Mouse (Mus musculus) MEL (cell line): ENCODE data around the gene Casz1.

ENCODE experiments used
- CTCF ChIP-seq, 3 experiments: IDR thresholded peaks in 2 of 3; conservative IDR thresholded peaks in 1 of 3; 2 replicates each; pipeline ENCODE4 v1.5.1; 2011 to 2012; ENCODE audit warnings: low read length in 3 of 3, low read depth in 2 of 3, mild to moderate bottlenecking in 2 of 3, improper control_type of control experiment in 1 of 3, inconsistent platforms in 1 of 3, mixed read lengths in 1 of 3, moderate library complexity in 1 of 3; ENCODE audit not compliant: control insufficient read depth in 1 of 3, insufficient read depth in 1 of 3, poor library complexity in 1 of 3, severe bottlenecking in 1 of 3
- HCFC1 ChIP-seq: IDR thresholded peaks from 2 replicates; pipeline ENCODE4 v1.6.1; 2012; ENCODE audit warnings: low read depth, mild to moderate bottlenecking, inconsistent platforms, low read length, improper control_type of control experiment, moderate library complexity
- JUND ChIP-seq: IDR thresholded peaks from 2 replicates; pipeline ENCODE4 v1.6.1; 2011; ENCODE audit warnings: low read depth, mild to moderate bottlenecking, improper control_type of control experiment, low read length
- MAZ ChIP-seq: IDR thresholded peaks from 2 replicates; pipeline ENCODE4 v1.6.1; 2012; ENCODE audit warnings: low read depth, mild to moderate bottlenecking, inconsistent platforms, low read length, improper control_type of control experiment
- NELFE ChIP-seq: IDR thresholded peaks from 2 replicates; pipeline ENCODE4 v1.6.1; 2011; ENCODE audit warnings: low read depth, low read length, improper control_type of control experiment
- POLR2A ChIP-seq, 2 experiments: IDR thresholded peaks; 2 replicates each; pipeline ENCODE4 v1.6.1; 2011 to 2012; ENCODE audit warnings: low read length in 2 of 2, mild to moderate bottlenecking in 2 of 2, control low read depth in 1 of 2, improper control_type of control experiment in 1 of 2, low read depth in 1 of 2, moderate library complexity in 1 of 2; ENCODE audit not compliant: control insufficient read depth in 1 of 2, insufficient read depth in 1 of 2, poor library complexity in 1 of 2
- POLR2AphosphoS2 ChIP-seq: IDR thresholded peaks from 2 replicates; pipeline ENCODE4 v1.6.1; 2011; ENCODE audit warnings: low read length, improper control_type of control experiment
- RCOR1 ChIP-seq: IDR thresholded peaks from 2 replicates; pipeline ENCODE4 v1.6.1; 2012; ENCODE audit warnings: low read depth, mild to moderate bottlenecking, inconsistent platforms, low read length, improper control_type of control experiment
- SMC3 ChIP-seq: IDR thresholded peaks from 2 replicates; pipeline ENCODE4 v1.6.1; 2011; ENCODE audit warnings: low read depth, low read length, improper control_type of control experiment
- ZC3H11A ChIP-seq: IDR thresholded peaks from 2 replicates; pipeline ENCODE4 v1.6.1; 2012; ENCODE audit warnings: low read depth, mild to moderate bottlenecking, inconsistent platforms, low read length, improper control_type of control experiment
- ZNF384 ChIP-seq: IDR thresholded peaks from 2 replicates; pipeline ENCODE4 v1.6.1; 2012; ENCODE audit warnings: low read depth, mild to moderate bottlenecking, inconsistent platforms, low read length, improper control_type of control experiment

GRCm38 (mm10) chr4:148833245-148833990 is 29.2 kb downstream of the Casz1 start:
- no peak for TF ChIP-seq SMC3
- no peak for TF ChIP-seq HCFC1
- TF ChIP-seq ZC3H11A: no peak
- no peak for TF ChIP-seq CTCF (IDR thresholded peaks at IDR 0.05 in 2 of 3, conservative IDR thresholded peaks at IDR 0.05 in 1 of 3; ENCODE audit: control insufficient read depth in 1 of 3, insufficient read depth in 1 of 3, low read depth in 2 of 3, low read length in 3 of 3, poor library complexity in 1 of 3, severe bottlenecking in 1 of 3)
- TF ChIP-seq RCOR1: no peak
- no peak for TF ChIP-seq POLR2A (IDR thresholded peaks at IDR 0.05; ENCODE audit: control insufficient read depth in 1 of 2, insufficient read depth in 1 of 2, low read depth in 1 of 2, low read length in 2 of 2, poor library complexity in 1 of 2)
- no peak for TF ChIP-seq POLR2AphosphoS2
- TF ChIP-seq MAZ: no peak
- TF ChIP-seq ZNF384: no peak
- TF ChIP-seq NELFE: no peak
- no peak for TF ChIP-seq JUND
